Mouse (Mus musculus) intestine, postnatal 0 days (tissue): ENCODE data around the gene Odf3l1. TPM values are rescaled to one million over a fixed set of nuclear protein-coding genes. Genes with fewer than 3 reads are reported as not detected.
A peak's percentile ranks its signal among the peaks of the same experiment; 100 is the strongest.

Experiments
- ATAC-seq: fragments of 200-750 bp; cut with Nextera tagmentation; 2 replicates; pipeline ENCODE4 v1.8.0; 2017; ENCODE audit warnings: mild to moderate bottlenecking, moderate TSS enrichment, moderate library complexity
- H3K27ac ChIP-seq: fragments of 300-500 bp; sonication (generic); 2 replicates; pipeline ENCODE4 v1.5.1; 2014; ENCODE audit warnings: mild to moderate bottlenecking, low read depth, low read length, moderate library complexity
- H3K27me3 ChIP-seq: fragments of 300-500 bp; sonication (generic); replicated peaks from 2 replicates; pipeline ENCODE4 v1.6.1; 2014; ENCODE audit warnings: low read length, mixed read lengths; ENCODE audit not compliant: control insufficient read depth, insufficient read depth
- H3K36me3 ChIP-seq: fragments of 300-500 bp; sonication (generic); 2 replicates; pipeline ENCODE4 v1.6.1; 2014; ENCODE audit warnings: mild to moderate bottlenecking, moderate library complexity; ENCODE audit not compliant: control insufficient read depth, insufficient read depth
- H3K4me1 ChIP-seq: fragments of 300-500 bp; sonication (generic); replicated peaks from 2 replicates; pipeline ENCODE4 v1.6.1; 2014; ENCODE audit warnings: antibody characterized with exemption, low read length, mixed read lengths; ENCODE audit not compliant: control insufficient read depth, insufficient read depth
- H3K4me2 ChIP-seq: fragments of 300-500 bp; sonication (generic); replicated peaks from 2 replicates; pipeline ENCODE4 v1.6.1; 2014; ENCODE audit warnings: low read depth, mild to moderate bottlenecking, moderate library complexity
- H3K4me3 ChIP-seq: fragments of 300-500 bp; sonication (generic); 2 replicates; pipeline ENCODE4 v1.5.1; 2014; ENCODE audit warnings: low read depth, low read length
- H3K9ac ChIP-seq: fragments of 300-500 bp; sonication (generic); 2 replicates; pipeline ENCODE4 v1.6.1; 2014; ENCODE audit warnings: mild to moderate bottlenecking, low read depth, low read length
- H3K9me3 ChIP-seq: fragments of 300-500 bp; sonication (generic); 2 replicates; pipeline ENCODE4 v1.6.1; 2016; ENCODE audit warnings: mixed run types; ENCODE audit not compliant: control insufficient read depth
- CTCF ChIP-seq: sonication (generic); IDR thresholded peaks from 2 replicates; pipeline ENCODE4 v1.5.1; 2016; ENCODE audit warnings: low read depth, mild to moderate bottlenecking, control low read depth, antibody characterized with exemption, moderate library complexity
- WGBS: fragments of 180-500 bp; shearing (Covaris S2); extraction: QIAGEN DNeasy Blood & Tissue Kit; methylation state at CpG from one replicate; pipeline ENCODE4 v1.1.7; 2014; 5-methylcytosine and 5-hydroxymethylcytosine counted together
- polyA plus RNA-seq: library from polyadenylated mRNA; unstranded; fragments of >200 nt; fragmentation: Nextera tagmentation; extraction: Ambion mirVana; gene quantifications from 2 replicates; pipeline ENCODE4 v1.2.1, GENCODE M21; 2015

Odf3l1 gene
- polyA plus RNA-seq, 1 experiment from 2014 or later: 0.70 TPM

GRCm38 (mm10) chr9:56884328-56884727 is 19.8 kb upstream of the Odf3l1 start:
- ATAC-seq: no peak
- 88% methylated on average over 4 of the region's 4 CpGs for WGBS
- peaks cover 13% of the 10 kb centered on the region; the same call in 1 of the 2 replicates for H3K36me3 ChIP-seq

GRCm38 (mm10) chr9:56883470-56883869 is 19.0 kb upstream of the Odf3l1 start:
- no peak overlapping the region for H3K4me3 ChIP-seq
- no peak overlapping the region for H3K9ac ChIP-seq
- TF ChIP-seq CTCF: no peak
- no peaks in the 10 kb centered on the region for H3K27me3 ChIP-seq
- H3K27ac ChIP-seq: no peak overlapping the region
- H3K4me1 ChIP-seq: no peaks in the 10 kb centered on the region
- H3K36me3 ChIP-seq: peaks cover 13% of the 10 kb centered on the region; the same call in 1 of the 2 replicates
- no peak for ATAC-seq
- WGBS: 65% methylated on average over 7 of the region's 7 CpGs
- no peak overlapping the region for H3K4me2 ChIP-seq
- no peaks in the 10 kb centered on the region for H3K9me3 ChIP-seq

More at GRCm38 (mm10) chr9:56884328-56884727, 19.8 kb upstream of the Odf3l1 start:
- Histone ChIP-seq H3K4me1 (no peaks in the 10 kb centered on the region), H3K4me2 (no peak overlapping the region), H3K4me3 (no peak overlapping the region), H3K9me3 (no peaks in the 10 kb centered on the region), H3K9ac (no peak overlapping the region), H3K27me3 (no peaks in the 10 kb centered on the region), H3K27ac (no peak overlapping the region)
- TF ChIP-seq CTCF: no peak

- Histone ChIP-seq H3K27me3 (no peaks in the 10 kb centered on the region), H3K27ac (0 out of 2 replicates have a peak overlapping the region, but pooled peaks have one; percentile 2), H3K4me2 (no peak overlapping the region), H3K9me3 (no peaks in the 10 kb centered on the region), H3K4me1 (no peaks in the 10 kb centered on the region), H3K36me3 (peaks cover 13% of the 10 kb centered on the region; the same call in 1 of the 2 replicates), H3K4me3 (no peak overlapping the region), H3K9ac (no peak overlapping the region)
- 25% methylated on average over 12 of the region's 12 CpGs for WGBS
- ATAC-seq: no peak
- TF ChIP-seq CTCF: no peak
These were observed 18.3 kb upstream of the Odf3l1 start for GRCm38 (mm10) chr9:56882818-56883217.

GRCm38 (mm10) chr9:56882283-56882682 is 17.8 kb upstream of the Odf3l1 start:
- Histone ChIP-seq H3K27ac (no peak overlapping the region), H3K4me1 (no peaks in the 10 kb centered on the region), H3K36me3 (peaks cover 9% of the 10 kb centered on the region; the same call in 1 of the 2 replicates), H3K4me2 (no peak overlapping the region), H3K27me3 (no peaks in the 10 kb centered on the region), H3K9me3 (no peaks in the 10 kb centered on the region), H3K9ac (no peak overlapping the region), H3K4me3 (no peak overlapping the region)
- no peak for TF ChIP-seq CTCF
- WGBS: 66% methylated on average over 4 of the region's 4 CpGs
- no peak for ATAC-seq

- TF ChIP-seq CTCF: no peak
- no peak overlapping the region for H3K27ac ChIP-seq
- H3K27me3 ChIP-seq: no peaks in the 10 kb centered on the region
- H3K9me3 ChIP-seq: no peaks in the 10 kb centered on the region
- 53% methylated on average over 3 of the region's 3 CpGs for WGBS
- H3K36me3 ChIP-seq: peaks cover 7% of the 10 kb centered on the region; the same call in 1 of the 2 replicates
- H3K4me1 ChIP-seq: no peaks in the 10 kb centered on the region
- H3K4me2 ChIP-seq: no peak overlapping the region
- no peak for ATAC-seq
- no peak overlapping the region for H3K4me3 ChIP-seq
- no peak overlapping the region for H3K9ac ChIP-seq
These were observed 17.1 kb upstream of the Odf3l1 start for GRCm38 (mm10) chr9:56881539-56882082.

- Histone ChIP-seq H3K9ac (no peak overlapping the region), H3K27me3 (no peaks in the 10 kb centered on the region), H3K27ac (no peak overlapping the region), H3K4me2 (no peak overlapping the region), H3K4me1 (no peaks in the 10 kb centered on the region), H3K4me3 (no peak overlapping the region), H3K9me3 (no peaks in the 10 kb centered on the region), H3K36me3 (peaks cover 3% of the 10 kb centered on the region; the same call in 1 of the 2 replicates)
- 48% methylated on average over 9 of the region's 9 CpGs for WGBS
- ATAC-seq: no peak
- TF ChIP-seq CTCF: no peak
These were observed 16.3 kb upstream of the Odf3l1 start for GRCm38 (mm10) chr9:56880790-56881189.
